Mouse (Mus musculus) bone marrow macrophage, adult 2 months (primary cell): ENCODE measurements at regions not wholly inside any gene's neighbourhood (a gene's known extent, or its start where the extent isn't known, plus 50 kb on each side); places are given as distances from the start of the nearest gene placed in this dataset.

ENCODE experiments used
- CTCF ChIP-seq: IDR thresholded peaks from 2 replicates; pipeline ENCODE4 v1.5.1; 2012; ENCODE audit warnings: low read depth, mild to moderate bottlenecking, low read length, moderate library complexity
- POLR2A ChIP-seq: IDR thresholded peaks from 2 replicates; pipeline ENCODE4 v1.6.1; 2012; ENCODE audit warnings: mild to moderate bottlenecking, low read depth, low read length, borderline replicate concordance

GRCm38 (mm10) chr3:15175811-15176210 is 156.3 kb downstream of the Gm9733 start:
- TF ChIP-seq CTCF (no peak), POLR2A (no peak)
